Mouse (Mus musculus) heart, embryonic 11.5 days (tissue): ENCODE measurements around the gene Taf12. TPM values are rescaled to one million over a fixed set of nuclear protein-coding genes. Genes with fewer than 3 reads are reported as not detected.
A peak's percentile ranks its signal among the peaks of the same experiment; 100 is the strongest.
"Not testable (repeated sequence)": the region's sequence is repeated elsewhere in the genome, so short reads cannot be mapped to it uniquely, and the experiment has no call there.

Experiments
- ATAC-seq: fragments of 200-750 bp; cut with Nextera tagmentation; replicated peaks from 2 replicates; pipeline ENCODE4 v1.8.0; 2017; ENCODE audit warnings: moderate library complexity; ENCODE audit not compliant: insufficient number of reproducible peaks, low FRiP score, low TSS enrichment
- H3K27ac ChIP-seq: fragments of 300-500 bp; sonication (generic); 2 replicates; pipeline ENCODE4 v1.5.1; 2014; ENCODE audit warnings: mild to moderate bottlenecking, low read depth, low read length
- H3K27me3 ChIP-seq: fragments of 300-500 bp; sonication (generic); 2 replicates; pipeline ENCODE4 v1.6.1; 2014; ENCODE audit warnings: mild to moderate bottlenecking, low read length, mixed read lengths; ENCODE audit not compliant: control insufficient read depth, insufficient read depth
- H3K36me3 ChIP-seq: fragments of 300-500 bp; sonication (generic); 2 replicates; pipeline ENCODE4 v1.6.1; 2014; ENCODE audit warnings: mild to moderate bottlenecking, low read length, moderate library complexity, mixed read lengths; ENCODE audit not compliant: control insufficient read depth, insufficient read depth
- H3K4me1 ChIP-seq: fragments of 300-500 bp; sonication (generic); 2 replicates; pipeline ENCODE4 v1.6.1; 2014; ENCODE audit warnings: low read length; ENCODE audit not compliant: control insufficient read depth, insufficient read depth
- H3K4me2 ChIP-seq: fragments of 300-500 bp; sonication (generic); 2 replicates; pipeline ENCODE4 v1.6.1; 2014; ENCODE audit warnings: mild to moderate bottlenecking, moderate library complexity
- H3K4me3 ChIP-seq: fragments of 300-500 bp; sonication (generic); 2 replicates; pipeline ENCODE4 v1.5.1; 2014; ENCODE audit warnings: low read depth, low read length
- H3K9ac ChIP-seq: fragments of 300-500 bp; sonication (generic); 2 replicates; pipeline ENCODE4 v1.6.1; 2014; ENCODE audit warnings: mild to moderate bottlenecking, low read depth, low read length, moderate library complexity
- H3K9me3 ChIP-seq: fragments of 300-500 bp; sonication (generic); replicated peaks from 2 replicates; pipeline ENCODE4 v1.6.1; 2016; ENCODE audit warnings: low read length; ENCODE audit not compliant: control insufficient read depth
- WGBS: fragments of 180-500 bp; shearing (Covaris S2); extraction: QIAGEN DNeasy Blood & Tissue Kit; methylation state at CpG from one replicate; pipeline ENCODE4 v1.1.7; 2014; ENCODE audit not compliant: insufficient replicate concordance; 5-methylcytosine and 5-hydroxymethylcytosine counted together
- polyA plus RNA-seq: library from polyadenylated mRNA; unstranded; fragments of >200 nt; fragmentation: Nextera tagmentation; extraction: Ambion mirVana; gene quantifications from 2 replicates; pipeline ENCODE4 v1.2.1, GENCODE M21; 2014

Gene Taf12
- polyA plus RNA-seq, 1 experiment from 2014 or later = 37.3 TPM

- H3K4me2 ChIP-seq = no peak overlapping the region
- WGBS = 91% methylated on average over 7 of the region's 7 CpGs
- no peaks in the 10 kb centered on the region for H3K36me3 ChIP-seq
- no peak overlapping the region for H3K9ac ChIP-seq
- no peak for ATAC-seq
- H3K27me3 ChIP-seq = no peaks in the 10 kb centered on the region
- H3K27ac ChIP-seq = no peak overlapping the region
- no peaks in the 10 kb centered on the region for H3K9me3 ChIP-seq
- no peak overlapping the region for H3K4me3 ChIP-seq
- H3K4me1 ChIP-seq = peaks cover 17% of the 10 kb centered on the region
These were observed 10.9 kb upstream of the Taf12 start for GRCm38 (mm10) chr4:132263313-132263712.

DNA sequence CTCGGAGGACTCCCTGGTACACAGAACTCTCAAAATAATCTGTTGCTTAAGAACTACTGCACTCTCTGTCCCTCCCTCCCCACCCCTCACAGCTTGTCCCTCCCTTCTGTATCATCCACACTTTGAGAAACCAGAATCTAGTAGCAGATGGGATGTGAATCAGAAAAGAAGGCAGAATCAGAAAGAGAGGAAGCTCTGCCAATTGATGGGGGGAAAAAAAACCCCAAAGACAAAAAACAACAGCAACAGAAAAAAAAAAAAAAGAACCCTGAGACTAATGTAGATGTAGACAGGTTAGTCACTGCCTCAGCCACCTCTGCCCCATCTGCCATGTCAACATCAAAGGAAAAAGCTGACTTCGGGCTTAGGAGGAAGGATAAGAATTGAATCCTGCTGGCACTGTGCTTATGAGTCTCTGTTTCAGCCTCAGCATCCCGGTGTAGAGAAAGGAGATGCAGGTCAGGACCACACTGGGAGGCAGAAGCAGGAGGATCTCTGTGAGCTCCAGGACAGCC lies 7.3 kb upstream of the Taf12 start:
- 71% methylated on average over 3 of the region's 3 CpGs for WGBS
- Histone ChIP-seq H3K4me3 (no peak overlapping the region), H3K27me3 (no peaks in the 10 kb centered on the region), H3K9ac (no peak overlapping the region), H3K9me3 (no peaks in the 10 kb centered on the region), H3K27ac (no peak overlapping the region), H3K4me1 (no peaks in the 10 kb centered on the region), H3K36me3 (no peaks in the 10 kb centered on the region), H3K4me2 (no peak overlapping the region)
- ATAC-seq = no peak

DNA sequence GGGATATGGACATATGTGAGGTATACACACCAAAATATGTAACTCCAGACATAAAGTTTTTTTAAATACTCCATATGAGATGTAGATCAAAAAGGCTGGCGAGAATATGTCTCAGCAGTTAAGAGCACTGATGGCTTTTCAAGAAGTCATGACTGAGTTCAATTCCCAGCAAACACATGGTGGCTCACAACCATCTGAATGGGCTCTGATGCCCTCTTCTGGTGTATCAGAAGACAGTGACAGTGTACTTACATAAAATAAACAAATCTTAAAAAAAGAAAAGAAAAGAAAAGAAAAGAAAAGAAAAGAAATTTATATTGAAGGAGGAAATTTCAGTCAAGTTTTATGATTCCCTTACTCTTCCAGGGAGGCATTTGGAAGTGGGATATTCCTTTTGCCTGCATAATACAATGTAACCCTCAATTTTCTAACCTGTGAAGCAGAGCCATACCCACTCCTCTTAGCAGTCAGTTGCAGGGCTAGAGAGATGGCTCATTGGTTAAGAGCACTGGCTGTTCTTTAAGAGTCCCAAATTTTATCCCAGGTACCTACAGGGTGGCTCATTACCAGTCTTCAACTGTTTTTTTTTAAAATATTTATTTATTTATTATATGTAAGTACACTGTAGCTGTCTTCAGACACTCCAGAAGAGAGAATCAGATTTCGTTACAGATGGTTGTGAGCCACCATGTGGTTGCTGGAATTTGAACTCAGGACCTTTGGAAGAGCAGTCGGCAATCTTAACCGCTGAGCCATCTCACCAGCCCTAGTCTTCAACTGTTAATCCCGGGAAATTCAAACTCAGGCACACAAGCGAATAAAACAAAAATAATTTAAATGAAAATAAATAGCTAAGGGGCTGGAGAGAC lies 5.1 kb upstream of the Taf12 start:
- WGBS = 14% methylated on average over 6 of the region's 6 CpGs
- ATAC-seq = no peak

GRCm38 (mm10) chr4:132269740-132270560 lies 4.2 kb upstream of the Taf12 start:
- Histone ChIP-seq H3K4me3 (peak overlapping the region; percentile 31), H3K27me3 (no peaks in the 10 kb centered on the region), H3K4me2 (peak overlapping the region; percentile 69), H3K27ac (peak overlapping the region; percentile 81), H3K4me1 (peaks cover 5% of the 10 kb centered on the region; the same call in 1 of the 2 replicates), H3K36me3 (no peaks in the 10 kb centered on the region), H3K9ac (peak overlapping the region; percentile 64), H3K9me3 (no peaks in the 10 kb centered on the region)
- WGBS = under 1% methylated on average over 35 of the region's 35 CpGs
- ATAC-seq = peak; percentile 70

More for the DNA sequence above, 5.1 kb upstream of the Taf12 start:
- no peak overlapping the region for H3K4me2 ChIP-seq
- H3K27me3 ChIP-seq = no peaks in the 10 kb centered on the region
- no peak overlapping the region for H3K27ac ChIP-seq
- peaks cover 5% of the 10 kb centered on the region; the same call in 1 of the 2 replicates for H3K4me1 ChIP-seq
- H3K9me3 ChIP-seq = no peaks in the 10 kb centered on the region
- H3K4me3 ChIP-seq = no peak overlapping the region
- no peaks in the 10 kb centered on the region for H3K36me3 ChIP-seq
- no peak overlapping the region for H3K9ac ChIP-seq

DNA sequence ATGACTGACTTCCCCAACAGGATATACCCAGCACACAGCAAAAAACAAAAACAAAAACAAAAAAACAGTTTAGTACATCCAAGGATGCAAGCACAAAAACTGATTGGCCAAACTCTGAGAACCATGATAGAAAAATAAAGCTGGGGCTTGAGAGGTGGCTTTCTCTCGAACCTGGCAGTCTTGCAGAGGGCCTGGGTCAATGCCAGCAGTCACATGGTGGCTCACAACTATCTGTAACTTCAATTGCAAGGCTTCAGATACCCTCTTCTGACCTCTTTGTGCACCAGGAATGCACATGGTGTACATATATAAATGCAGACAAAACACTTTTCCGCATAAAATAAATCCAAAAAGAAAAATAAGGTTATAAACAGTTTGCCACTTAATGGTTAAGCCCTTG lies 1.0 kb upstream of the Taf12 start:
- Histone ChIP-seq H3K4me2 (peak overlapping the region; percentile 96), H3K4me3 (peak overlapping the region; percentile 55; the same call in 1 of the 2 replicates), H3K36me3 (no peaks in the 10 kb centered on the region), H3K4me1 (peaks cover 8% of the 10 kb centered on the region; the same call in 1 of the 2 replicates), H3K9me3 (no peaks in the 10 kb centered on the region), H3K27ac (no peak overlapping the region), H3K27me3 (no peaks in the 10 kb centered on the region), H3K9ac (no peak overlapping the region; the same call in 1 of the 2 replicates)
- ATAC-seq = no peak
- 56% methylated on average over 2 of the region's 2 CpGs for WGBS

GRCm38 (mm10) chr4:132275949-132276348 lies 1.8 kb downstream of the Taf12 start:
- no peak overlapping the region for H3K4me3 ChIP-seq
- H3K4me1 ChIP-seq = peaks cover 8% of the 10 kb centered on the region; the same call in 1 of the 2 replicates
- no peaks in the 10 kb centered on the region for H3K9me3 ChIP-seq
- H3K27ac ChIP-seq = no peak overlapping the region
- 90% methylated on average over 3 of the region's 3 CpGs for WGBS
- H3K27me3 ChIP-seq = no peaks in the 10 kb centered on the region
- no peaks in the 10 kb centered on the region for H3K36me3 ChIP-seq
- no peak overlapping the region for H3K9ac ChIP-seq
- ATAC-seq = no peak
- H3K4me2 ChIP-seq = peak overlapping the region; percentile 37

DNA sequence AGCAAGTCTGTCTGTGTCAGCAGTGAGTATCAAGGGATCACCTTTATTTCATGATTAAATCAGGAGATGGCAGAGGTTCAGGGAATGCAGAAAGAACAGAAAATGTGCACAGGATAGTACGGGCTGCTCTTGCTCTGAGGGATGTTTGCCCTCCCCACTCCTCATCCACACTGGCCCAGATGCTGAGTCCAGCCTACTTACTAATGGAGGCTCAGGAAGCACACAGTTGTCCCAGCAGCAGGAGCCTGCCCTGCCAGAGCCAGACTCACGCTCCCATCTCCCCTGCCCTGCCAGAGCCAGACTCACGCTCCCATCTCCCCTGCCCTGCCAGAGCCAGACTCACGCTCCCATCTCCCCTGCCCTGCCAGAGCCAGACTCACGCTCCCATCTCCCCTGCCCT lies 14.7 kb downstream of the Taf12 start:
- H3K36me3 ChIP-seq = peaks cover 26% of the 10 kb centered on the region
- not testable (repeated sequence) for H3K27ac ChIP-seq, ATAC-seq, H3K4me1 ChIP-seq, H3K4me2 ChIP-seq, H3K9ac ChIP-seq, H3K27me3 ChIP-seq, H3K4me3 ChIP-seq, H3K9me3 ChIP-seq
- WGBS = 88% methylated on average over 2 of the region's 5 CpGs

DNA sequence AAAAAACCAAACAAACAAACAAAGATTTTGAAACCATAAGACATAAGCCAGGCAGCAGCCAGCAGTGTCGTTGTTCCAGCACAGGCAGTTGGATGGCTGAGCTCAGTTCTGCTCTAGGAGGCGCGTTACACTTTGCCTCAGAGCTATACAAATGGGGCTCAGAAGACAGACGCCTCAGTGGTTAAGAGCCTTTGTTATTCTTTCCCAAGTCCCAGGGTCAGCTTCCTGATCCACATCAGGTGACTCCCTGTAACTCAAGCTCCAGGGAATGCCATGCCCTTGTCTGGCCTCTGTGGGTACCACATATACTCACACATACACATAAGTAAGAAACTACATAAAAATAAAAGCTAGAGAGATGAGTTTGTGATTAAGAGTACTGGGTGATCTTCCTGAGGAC lies 16.9 kb downstream of the Taf12 start:
- peaks cover 3% of the 10 kb centered on the region; the same call in 1 of the 2 replicates for H3K9me3 ChIP-seq
- peaks cover 21% of the 10 kb centered on the region for H3K36me3 ChIP-seq
- no peak overlapping the region for H3K4me3 ChIP-seq
- no peak for ATAC-seq
- no peak overlapping the region for H3K4me2 ChIP-seq
- WGBS = 92% methylated on average over 4 of the region's 4 CpGs
- no peak overlapping the region for H3K9ac ChIP-seq
- no peak overlapping the region for H3K27ac ChIP-seq
- no peaks in the 10 kb centered on the region for H3K27me3 ChIP-seq
- no peaks in the 10 kb centered on the region for H3K4me1 ChIP-seq
